Mouse (Mus musculus) embryonic facial prominence, embryonic 12.5 days (tissue): ENCODE results near the gene Mfsd13b. TPM values are rescaled to one million over a fixed set of nuclear protein-coding genes. Genes with fewer than 3 reads are reported as not detected.
A peak's percentile ranks its signal among the peaks of the same experiment; 100 is the strongest.
"Not testable (repeated sequence)": the region's sequence is repeated elsewhere in the genome, so short reads cannot be mapped to it uniquely, and the experiment has no call there.

Source experiments
- ATAC-seq: fragments of 200-750 bp; cut with Nextera tagmentation; 2 replicates; pipeline ENCODE4 v1.8.0; 2017; ENCODE audit not compliant: insufficient number of reproducible peaks, insufficient read depth, low FRiP score, low TSS enrichment
- H3K27ac ChIP-seq: fragments of 300-500 bp; sonication (generic); 2 replicates; pipeline ENCODE4 v1.5.1; 2016; ENCODE audit warnings: mild to moderate bottlenecking
- H3K27me3 ChIP-seq: fragments of 300-500 bp; sonication (generic); 2 replicates; pipeline ENCODE4 v1.6.1; 2016; ENCODE audit warnings: mild to moderate bottlenecking, moderate library complexity
- H3K36me3 ChIP-seq: fragments of 300-500 bp; sonication (generic); 2 replicates; pipeline ENCODE4 v1.6.1; 2016; ENCODE audit warnings: mild to moderate bottlenecking
- H3K4me1 ChIP-seq: fragments of 300-500 bp; sonication (generic); 2 replicates; pipeline ENCODE4 v1.6.1; 2016
- H3K4me2 ChIP-seq: fragments of 300-500 bp; sonication (generic); replicated peaks from 2 replicates; pipeline ENCODE4 v1.6.1; 2016; ENCODE audit warnings: mild to moderate bottlenecking, moderate library complexity
- H3K4me3 ChIP-seq: fragments of 300-500 bp; sonication (generic); 2 replicates; pipeline ENCODE4 v1.5.1; 2016; ENCODE audit warnings: mild to moderate bottlenecking
- H3K9ac ChIP-seq: fragments of 300-500 bp; sonication (generic); 2 replicates; pipeline ENCODE4 v1.6.1; 2016; ENCODE audit warnings: mild to moderate bottlenecking, moderate library complexity
- H3K9me3 ChIP-seq: fragments of 300-500 bp; sonication (generic); 2 replicates; pipeline ENCODE4 v1.6.1; 2016; ENCODE audit warnings: mild to moderate bottlenecking, moderate library complexity
- WGBS: fragments of 180-500 bp; shearing (Covaris S2); methylation state at CpG from one replicate; pipeline ENCODE4 v1.1.7; 2016; 5-methylcytosine and 5-hydroxymethylcytosine counted together
- polyA plus RNA-seq: library from polyadenylated mRNA; unstranded; fragments of >200 nt; fragmentation: Nextera tagmentation; extraction: Ambion mirVana; gene quantifications from 2 replicates; pipeline ENCODE4 v1.2.1, GENCODE M21; 2016

Gene Mfsd13b
- polyA plus RNA-seq, 1 experiment from 2014 or later: not detected

DNA sequence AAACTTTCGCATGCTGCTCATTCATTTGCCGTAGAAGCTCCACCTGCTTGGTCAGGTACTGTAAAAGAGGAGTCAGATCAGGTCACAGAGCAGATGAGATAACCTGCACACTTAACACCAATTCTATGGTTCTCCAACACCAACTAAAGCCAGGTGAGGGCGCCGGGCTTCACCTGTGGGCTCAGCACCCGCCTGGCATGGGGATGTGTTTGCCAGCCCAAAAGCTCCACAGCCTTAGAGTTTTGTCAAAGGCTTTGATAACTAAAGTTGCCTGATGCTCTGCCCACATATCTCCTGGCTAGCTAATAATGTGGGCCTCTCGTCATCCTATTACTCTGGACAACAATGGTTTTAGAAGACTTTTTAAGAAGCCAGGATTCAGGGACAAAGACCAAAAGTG, 21.7 kb upstream of the Mfsd13b start:
- H3K4me1 ChIP-seq: no peaks in the 10 kb centered on the region
- no peak overlapping the region for H3K4me3 ChIP-seq
- H3K9ac ChIP-seq: no peak overlapping the region
- no peak overlapping the region for H3K27ac ChIP-seq
- H3K9me3 ChIP-seq: no peaks in the 10 kb centered on the region
- no peak overlapping the region for H3K4me2 ChIP-seq
- WGBS: 89% methylated on average over 6 of the region's 6 CpGs
- no peak for ATAC-seq
- peaks cover 32% of the 10 kb centered on the region for H3K36me3 ChIP-seq
- H3K27me3 ChIP-seq: no peaks in the 10 kb centered on the region

DNA sequence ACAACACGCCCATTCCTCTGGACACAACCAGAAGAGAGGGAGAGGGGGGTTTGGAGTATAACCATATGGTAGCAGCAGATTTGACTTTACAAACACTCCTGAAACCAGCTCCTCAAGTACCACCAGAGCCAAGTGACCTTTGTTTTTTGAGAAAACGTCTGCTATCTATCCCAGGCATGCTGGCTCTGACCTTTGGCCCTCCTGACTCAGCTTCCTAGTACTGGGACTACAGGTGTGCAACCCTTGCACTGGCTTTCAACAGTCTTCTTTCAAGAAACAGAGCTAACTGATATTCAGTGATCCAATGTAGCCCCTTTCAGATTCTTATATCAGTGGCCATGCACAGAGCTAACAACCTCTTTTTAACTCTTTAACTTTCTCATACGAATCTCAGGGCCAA, 20.4 kb upstream of the Mfsd13b start:
- Histone ChIP-seq H3K9me3 (no peaks in the 10 kb centered on the region), H3K4me1 (no peaks in the 10 kb centered on the region), H3K4me3 (no peak overlapping the region), H3K36me3 (peaks cover 25% of the 10 kb centered on the region), H3K9ac (no peak overlapping the region), H3K27me3 (no peaks in the 10 kb centered on the region), H3K27ac (no peak overlapping the region), H3K4me2 (no peak overlapping the region)
- no peak for ATAC-seq
- 61% methylated on average over 3 of the region's 3 CpGs for WGBS

GRCm38 (mm10) chr7:120963126-120963525, 19.2 kb upstream of the Mfsd13b start:
- ATAC-seq: no peak
- no peak overlapping the region for H3K27ac ChIP-seq

GRCm38 (mm10) chr7:120969221-120969620, 13.1 kb upstream of the Mfsd13b start:
- Histone ChIP-seq H3K4me1 (no peaks in the 10 kb centered on the region), H3K27ac (no peak overlapping the region), H3K4me3 (no peak overlapping the region), H3K9ac (no peak overlapping the region), H3K27me3 (no peaks in the 10 kb centered on the region), H3K4me2 (no peak overlapping the region), H3K36me3 (0 out of 2 replicates have a peak, but pooled peaks cover 6% of the 10 kb centered on the region), H3K9me3 (no peaks in the 10 kb centered on the region)
- WGBS: 89% methylated on average over 7 of the region's 7 CpGs
- ATAC-seq: no peak

More at GRCm38 (mm10) chr7:120963126-120963525, 19.2 kb upstream of the Mfsd13b start:
- Histone ChIP-seq H3K4me2 (no peak overlapping the region), H3K4me3 (no peak overlapping the region), H3K9me3 (no peaks in the 10 kb centered on the region), H3K27me3 (no peaks in the 10 kb centered on the region), H3K4me1 (no peaks in the 10 kb centered on the region), H3K36me3 (peaks cover 13% of the 10 kb centered on the region), H3K9ac (no peak overlapping the region)
- WGBS: 86% methylated on average over 5 of the region's 5 CpGs

DNA sequence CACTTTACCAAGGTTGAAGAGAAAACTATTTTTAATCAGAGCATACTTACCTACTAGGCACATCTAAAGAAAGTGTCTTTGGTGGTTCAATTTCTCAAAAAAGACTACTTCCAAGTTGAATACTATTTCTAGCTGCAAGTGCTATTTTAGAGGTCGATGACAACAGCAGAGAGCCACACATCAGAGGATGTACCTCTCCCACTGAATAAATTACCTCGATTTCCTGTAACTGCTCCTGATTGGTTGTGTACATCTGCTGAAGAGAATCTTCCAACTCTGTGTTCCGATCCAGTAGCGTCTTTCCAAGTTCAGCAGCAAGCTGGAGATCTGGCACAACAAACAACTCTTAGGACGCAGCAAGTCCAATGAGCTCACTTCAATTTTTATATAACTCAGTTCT, 12.2 kb upstream of the Mfsd13b start:
- no peaks in the 10 kb centered on the region for H3K4me1 ChIP-seq
- no peak overlapping the region for H3K9ac ChIP-seq
- no peak for ATAC-seq
- no peaks in the 10 kb centered on the region for H3K27me3 ChIP-seq
- H3K36me3 ChIP-seq: 0 out of 2 replicates have a peak, but pooled peaks cover 6% of the 10 kb centered on the region
- no peak overlapping the region for H3K4me3 ChIP-seq
- no peak overlapping the region for H3K27ac ChIP-seq
- H3K9me3 ChIP-seq: no peaks in the 10 kb centered on the region
- no peak overlapping the region for H3K4me2 ChIP-seq
- 86% methylated on average over 5 of the region's 5 CpGs for WGBS

GRCm38 (mm10) chr7:120972471-120972870, 9.8 kb upstream of the Mfsd13b start:
- H3K27ac ChIP-seq, H3K4me2 ChIP-seq, H3K36me3 ChIP-seq, H3K9ac ChIP-seq, ATAC-seq, H3K4me1 ChIP-seq, H3K27me3 ChIP-seq, H3K4me3 ChIP-seq, H3K9me3 ChIP-seq: not testable (repeated sequence)
- 61% methylated on average over 2 of the region's 2 CpGs for WGBS

DNA sequence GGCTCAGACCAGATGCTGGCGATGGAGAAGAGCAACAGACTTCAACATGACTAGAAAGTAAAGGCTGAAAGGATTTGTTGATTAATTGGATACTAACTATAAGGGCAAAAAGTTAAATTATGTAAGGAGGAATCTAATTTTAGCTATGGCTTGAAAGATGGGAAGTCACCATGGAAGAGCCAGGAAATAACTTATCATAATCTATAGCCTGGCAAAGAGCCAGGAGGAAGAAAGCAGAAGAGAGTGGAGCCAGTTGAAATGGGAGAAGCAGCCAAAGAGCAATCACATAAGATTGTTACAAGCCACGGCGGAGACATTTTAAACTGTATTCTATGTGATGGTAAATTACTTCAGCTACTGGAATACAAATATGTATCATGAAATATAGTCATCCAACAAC, 8.3 kb upstream of the Mfsd13b start:
- Histone ChIP-seq H3K36me3 (0 out of 2 replicates have a peak, but pooled peaks cover 3% of the 10 kb centered on the region), H3K4me2 (no peak overlapping the region), H3K9ac (no peak overlapping the region), H3K4me3 (no peak overlapping the region), H3K4me1 (peaks cover 2% of the 10 kb centered on the region; the same call in 1 of the 2 replicates), H3K27ac (no peak overlapping the region), H3K27me3 (no peaks in the 10 kb centered on the region), H3K9me3 (no peaks in the 10 kb centered on the region)
- WGBS: 88% methylated on average over 3 of the region's 3 CpGs
- no peak for ATAC-seq

DNA sequence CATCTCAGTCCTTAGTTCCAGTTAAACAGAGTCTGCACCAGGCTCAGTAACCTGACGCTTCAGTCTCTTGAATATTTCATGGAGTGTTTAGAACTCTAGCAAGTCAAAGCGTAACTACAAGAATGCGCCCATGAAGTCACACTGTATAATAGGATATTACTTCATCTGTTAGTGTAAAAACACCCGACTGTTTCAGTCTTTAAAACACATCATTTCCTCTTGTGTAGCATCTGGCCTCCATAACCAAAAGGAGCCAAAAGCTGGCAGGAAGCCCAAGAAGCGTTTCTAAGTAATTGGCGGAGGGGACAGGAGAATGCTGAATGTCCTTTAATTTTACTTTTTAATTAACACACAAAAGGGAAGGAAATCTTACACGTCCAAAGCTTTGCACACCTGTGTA, 5.2 kb upstream of the Mfsd13b start:
- no peak for ATAC-seq
- H3K4me2 ChIP-seq: no peak overlapping the region
- no peaks in the 10 kb centered on the region for H3K36me3 ChIP-seq
- H3K9ac ChIP-seq: no peak overlapping the region
- H3K27ac ChIP-seq: no peak overlapping the region
- no peaks in the 10 kb centered on the region for H3K27me3 ChIP-seq
- H3K9me3 ChIP-seq: no peaks in the 10 kb centered on the region
- 47% methylated on average over 7 of the region's 7 CpGs for WGBS
- peaks cover 7% of the 10 kb centered on the region; the same call in 1 of the 2 replicates for H3K4me1 ChIP-seq
- no peak overlapping the region for H3K4me3 ChIP-seq

DNA sequence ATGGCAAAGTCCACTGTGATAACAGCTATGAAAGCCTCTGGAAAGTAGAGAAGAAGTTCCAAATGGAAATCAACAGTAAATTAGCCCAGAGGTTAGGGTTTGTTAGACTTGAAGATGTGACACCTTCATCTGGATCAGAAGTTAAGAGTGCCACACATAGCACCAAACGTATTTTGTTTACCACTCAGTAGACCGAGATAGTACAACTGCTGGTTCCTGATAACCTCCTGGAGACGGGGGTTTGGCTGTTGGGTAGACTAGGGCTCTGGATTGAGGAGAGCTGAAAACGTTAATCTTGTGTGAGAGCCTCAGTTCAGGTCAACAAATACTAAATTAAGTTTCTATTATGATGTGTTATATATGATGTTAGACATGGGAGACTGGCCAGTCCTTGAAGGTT, 2.3 kb upstream of the Mfsd13b start:
- WGBS: 92% methylated on average over 4 of the region's 4 CpGs
- peaks cover 7% of the 10 kb centered on the region; the same call in 1 of the 2 replicates for H3K4me1 ChIP-seq
- H3K27ac ChIP-seq: no peak overlapping the region
- no peaks in the 10 kb centered on the region for H3K36me3 ChIP-seq
- H3K9ac ChIP-seq: no peak overlapping the region
- H3K4me3 ChIP-seq: no peak overlapping the region
- H3K27me3 ChIP-seq: no peaks in the 10 kb centered on the region
- no peak for ATAC-seq
- peak overlapping the region; percentile 15; the same call in 1 of the 2 replicates for H3K4me2 ChIP-seq
- no peaks in the 10 kb centered on the region for H3K9me3 ChIP-seq

DNA sequence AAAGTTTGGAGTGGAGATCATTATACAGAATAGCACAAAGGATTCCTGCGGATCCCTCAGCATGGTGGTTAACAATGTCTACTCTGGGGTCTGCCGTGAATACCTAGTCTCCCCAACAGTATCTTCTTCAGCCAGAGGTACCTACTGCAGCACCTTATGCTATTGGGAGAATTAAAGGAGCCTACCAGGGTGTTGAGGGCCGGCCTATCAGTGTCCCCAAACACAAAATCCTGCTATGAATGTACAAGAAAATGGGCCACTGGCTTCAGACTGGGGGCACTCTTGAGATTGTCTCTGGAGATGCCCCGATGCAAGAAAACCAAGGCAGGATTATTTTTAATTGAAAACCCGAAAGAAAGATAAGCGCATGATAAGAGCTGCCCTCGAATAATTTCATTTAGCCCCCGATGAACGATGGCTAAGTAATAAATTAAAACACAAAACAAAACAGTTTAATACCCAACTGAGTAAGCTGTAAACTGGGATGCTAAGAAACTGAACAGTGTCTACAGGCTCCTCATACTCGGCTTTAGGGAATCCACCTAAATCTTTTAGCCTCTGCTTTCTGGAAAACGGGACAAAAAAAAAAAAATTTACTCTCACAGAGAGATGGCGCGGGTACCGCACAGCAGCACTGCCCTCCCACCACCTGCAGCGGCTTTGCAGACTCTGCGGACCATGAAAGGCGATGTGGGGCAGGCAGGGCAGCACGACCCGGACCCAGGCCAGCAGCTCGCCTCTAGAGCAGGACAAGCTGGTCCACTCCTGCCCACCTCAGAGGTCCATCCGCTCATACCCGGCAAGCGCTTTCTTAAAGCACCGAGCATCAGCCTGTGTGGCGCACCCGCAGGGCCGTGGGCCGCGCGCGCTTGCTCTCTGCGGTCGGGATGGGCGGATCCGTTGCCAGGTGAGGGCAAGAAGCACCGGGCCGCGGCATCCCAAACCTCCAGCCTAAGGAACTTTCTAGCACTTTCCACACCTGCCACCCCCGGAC, 1.1 kb upstream of the Mfsd13b start:
- peak overlapping the region; percentile 81 for H3K4me2 ChIP-seq
- no peaks in the 10 kb centered on the region for H3K36me3 ChIP-seq
- ATAC-seq: peak; percentile 49
- H3K9me3 ChIP-seq: no peaks in the 10 kb centered on the region
- peak overlapping the region; percentile 94 for H3K4me3 ChIP-seq
- WGBS: 5% methylated on average over 39 of the region's 39 CpGs
- peak overlapping the region; percentile 87 for H3K9ac ChIP-seq
- H3K4me1 ChIP-seq: peaks cover 7% of the 10 kb centered on the region; the same call in 1 of the 2 replicates
- H3K27ac ChIP-seq: peak overlapping the region; percentile 81
- no peaks in the 10 kb centered on the region for H3K27me3 ChIP-seq

- 13% methylated on average over 7 of the region's 7 CpGs for WGBS
- no peak for ATAC-seq
These were observed 659 bp downstream of the Mfsd13b start for GRCm38 (mm10) chr7:120982968-120983367.

GRCm38 (mm10) chr7:120991191-120991590, 8.9 kb downstream of the Mfsd13b start:
- Histone ChIP-seq H3K4me2 (no peak overlapping the region), H3K4me3 (no peak overlapping the region), H3K27ac (no peak overlapping the region), H3K4me1 (no peaks in the 10 kb centered on the region), H3K9ac (no peak overlapping the region), H3K36me3 (no peaks in the 10 kb centered on the region), H3K9me3 (no peaks in the 10 kb centered on the region), H3K27me3 (no peaks in the 10 kb centered on the region)
- no peak for ATAC-seq
- WGBS: 75% methylated on average over 8 of the region's 8 CpGs

More at GRCm38 (mm10) chr7:120982968-120983367, 659 bp downstream of the Mfsd13b start:
- peak overlapping the region; percentile 94 for H3K4me3 ChIP-seq
- H3K9me3 ChIP-seq: no peaks in the 10 kb centered on the region
- H3K27me3 ChIP-seq: no peaks in the 10 kb centered on the region
- H3K4me2 ChIP-seq: peak overlapping the region; percentile 81
- 0 out of 2 replicates have a peak, but pooled peaks cover 7% of the 10 kb centered on the region for H3K4me1 ChIP-seq
- peak overlapping the region; percentile 70 for H3K9ac ChIP-seq
- H3K36me3 ChIP-seq: no peaks in the 10 kb centered on the region
- H3K27ac ChIP-seq: no peak overlapping the region; the same call in 1 of the 2 replicates
